Mouse (Mus musculus): ENCODE results near the gene Borcs6. TPM values are rescaled to one million over a fixed set of nuclear protein-coding genes. Genes with fewer than 3 reads are reported as not detected.

Borcs6 gene
- polyA plus RNA-seq, 1 experiment: 16.7 TPM

GRCm38 (mm10) chr11:69048151-69048550 is 11.4 kb upstream of the Borcs6 start:
- DNase-seq (ENCODE audit: low read depth in 1 of 2, low spot score in 2 of 2): no peak
- Histone ChIP-seq H3K27me3 (ENCODE audit: control insufficient read depth, insufficient read depth, low read length) (no peaks in the 10 kb centered on the region), H3K4me1 (ENCODE audit: control insufficient read depth, insufficient read depth, insufficient read length) (peaks cover 4% of the 10 kb centered on the region; the same call in 1 of the 2 replicates), H3K4me3 (ENCODE audit: extremely low read depth, insufficient read depth, insufficient read length) (no peak overlapping the region), H3K27ac (ENCODE audit: insufficient read depth, low read length) (no peak overlapping the region), H3K36me3 (ENCODE audit: control insufficient read depth, insufficient read depth, low read length) (no peaks in the 10 kb centered on the region)
- TF ChIP-seq CTCF (IDR thresholded peaks at IDR 0.05; ENCODE audit: extremely low read depth, insufficient read depth, insufficient read length, insufficient replicate concordance): no peak
- no peak for TF ChIP-seq POLR2A (IDR thresholded peaks at IDR 0.05; ENCODE audit: low read depth, low read length)
- 94% methylated on average over 14 of the region's 14 CpGs for WGBS

DNA sequence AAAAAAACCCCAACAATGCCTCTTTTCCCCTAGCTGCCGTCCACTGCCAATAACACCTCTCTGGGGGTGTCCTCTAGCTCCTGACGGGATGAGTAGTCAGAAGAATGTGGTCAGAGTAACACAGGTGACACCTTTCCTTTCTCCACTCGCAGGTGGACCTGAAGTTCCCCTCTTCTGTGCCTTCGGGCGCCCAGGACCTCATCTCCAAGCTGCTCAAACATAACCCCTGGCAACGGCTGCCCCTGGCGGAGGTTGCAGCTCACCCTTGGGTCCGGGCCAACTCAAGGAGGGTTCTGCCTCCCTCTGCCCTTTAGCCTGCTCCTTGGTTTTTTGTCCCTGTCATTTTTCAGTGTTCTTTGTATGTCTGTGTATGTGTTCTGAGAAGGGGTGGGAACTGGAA is 8.8 kb upstream of the Borcs6 start:
- TF ChIP-seq CTCF (IDR thresholded peaks at IDR 0.05; ENCODE audit: extremely low read depth, insufficient read depth, insufficient read length, insufficient replicate concordance) (no peak), POLR2A (IDR thresholded peaks at IDR 0.05; ENCODE audit: low read depth, low read length) (no peak)
- no peak for DNase-seq (ENCODE audit: low read depth in 1 of 2, low spot score in 2 of 2)
- WGBS: 96% methylated on average over 8 of the region's 8 CpGs
- no peak overlapping the region for H3K4me3 ChIP-seq (ENCODE audit: extremely low read depth, insufficient read depth, insufficient read length)
- H3K27ac ChIP-seq (ENCODE audit: insufficient read depth, low read length): no peak overlapping the region
- H3K27me3 ChIP-seq (ENCODE audit: control insufficient read depth, insufficient read depth, low read length): no peaks in the 10 kb centered on the region
- H3K36me3 ChIP-seq (ENCODE audit: control insufficient read depth, insufficient read depth, low read length): no peaks in the 10 kb centered on the region
- no peaks in the 10 kb centered on the region for H3K4me1 ChIP-seq (ENCODE audit: control insufficient read depth, insufficient read depth, insufficient read length)

GRCm38 (mm10) chr11:69051771-69052170 is 7.7 kb upstream of the Borcs6 start:
- no peaks in the 10 kb centered on the region for H3K4me1 ChIP-seq (ENCODE audit: control insufficient read depth, insufficient read depth, insufficient read length)
- no peak overlapping the region for H3K27ac ChIP-seq (ENCODE audit: insufficient read depth, low read length)
- TF ChIP-seq POLR2A (IDR thresholded peaks at IDR 0.05; ENCODE audit: low read depth, low read length) (no peak), CTCF (IDR thresholded peaks at IDR 0.05; ENCODE audit: extremely low read depth, insufficient read depth, insufficient read length, insufficient replicate concordance) (no peak)
- no peak for DNase-seq (ENCODE audit: low read depth in 1 of 2, low spot score in 2 of 2)
- no peak overlapping the region for H3K4me3 ChIP-seq (ENCODE audit: extremely low read depth, insufficient read depth, insufficient read length)
- H3K27me3 ChIP-seq (ENCODE audit: control insufficient read depth, insufficient read depth, low read length): no peaks in the 10 kb centered on the region
- 92% methylated on average over 4 of the region's 4 CpGs for WGBS
- no peaks in the 10 kb centered on the region for H3K36me3 ChIP-seq (ENCODE audit: control insufficient read depth, insufficient read depth, low read length)

- H3K36me3 ChIP-seq (ENCODE audit: control insufficient read depth, insufficient read depth, low read length): no peaks in the 10 kb centered on the region
- no peak overlapping the region for H3K4me3 ChIP-seq (ENCODE audit: extremely low read depth, insufficient read depth, insufficient read length)
- no peak overlapping the region for H3K27ac ChIP-seq (ENCODE audit: insufficient read depth, low read length)
- TF ChIP-seq CTCF (IDR thresholded peaks at IDR 0.05; ENCODE audit: extremely low read depth, insufficient read depth, insufficient read length, insufficient replicate concordance): no peak
- no peak for TF ChIP-seq POLR2A (IDR thresholded peaks at IDR 0.05; ENCODE audit: low read depth, low read length)
- H3K4me1 ChIP-seq (ENCODE audit: control insufficient read depth, insufficient read depth, insufficient read length): no peaks in the 10 kb centered on the region
- H3K27me3 ChIP-seq (ENCODE audit: control insufficient read depth, insufficient read depth, low read length): no peaks in the 10 kb centered on the region
- DNase-seq (ENCODE audit: low read depth in 1 of 2, low spot score in 2 of 2): no peak
- 94% methylated on average over 2 of the region's 2 CpGs for WGBS
Measured at GRCm38 (mm10) chr11:69052824-69053421, 6.6 kb upstream of the Borcs6 start.

DNA sequence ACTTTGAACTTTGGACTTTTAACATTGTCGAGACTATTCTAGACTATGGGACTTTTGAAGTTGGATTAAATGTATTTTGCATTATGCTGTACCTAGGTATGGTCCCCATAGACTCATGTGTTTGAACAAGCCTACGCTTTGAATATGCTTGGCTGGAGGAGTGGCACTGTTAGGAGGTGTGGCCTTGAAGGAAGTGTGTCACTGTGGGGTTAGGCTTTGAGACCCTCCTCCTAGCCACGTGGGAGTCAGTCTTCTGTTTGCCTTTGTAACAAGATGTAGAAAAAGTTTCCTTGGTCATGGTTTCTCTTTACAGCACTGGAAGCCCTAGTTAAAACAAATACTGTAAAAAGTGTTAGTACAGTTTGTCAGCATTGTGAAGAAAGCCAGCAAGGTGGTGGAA is 5.7 kb upstream of the Borcs6 start:
- WGBS: 41% methylated on average over 3 of the region's 3 CpGs
- H3K27me3 ChIP-seq (ENCODE audit: control insufficient read depth, insufficient read depth, low read length): no peaks in the 10 kb centered on the region
- no peak for TF ChIP-seq POLR2A (IDR thresholded peaks at IDR 0.05; ENCODE audit: low read depth, low read length)
- TF ChIP-seq CTCF (IDR thresholded peaks at IDR 0.05; ENCODE audit: extremely low read depth, insufficient read depth, insufficient read length, insufficient replicate concordance): no peak
- H3K27ac ChIP-seq (ENCODE audit: insufficient read depth, low read length): no peak overlapping the region
- 0 out of 2 replicates have a peak, but pooled peaks cover 2% of the 10 kb centered on the region for H3K4me1 ChIP-seq (ENCODE audit: control insufficient read depth, insufficient read depth, insufficient read length)
- DNase-seq (ENCODE audit: low read depth in 1 of 2, low spot score in 2 of 2): no peak
- H3K36me3 ChIP-seq (ENCODE audit: control insufficient read depth, insufficient read depth, low read length): no peaks in the 10 kb centered on the region
- no peak overlapping the region for H3K4me3 ChIP-seq (ENCODE audit: extremely low read depth, insufficient read depth, insufficient read length)

DNA sequence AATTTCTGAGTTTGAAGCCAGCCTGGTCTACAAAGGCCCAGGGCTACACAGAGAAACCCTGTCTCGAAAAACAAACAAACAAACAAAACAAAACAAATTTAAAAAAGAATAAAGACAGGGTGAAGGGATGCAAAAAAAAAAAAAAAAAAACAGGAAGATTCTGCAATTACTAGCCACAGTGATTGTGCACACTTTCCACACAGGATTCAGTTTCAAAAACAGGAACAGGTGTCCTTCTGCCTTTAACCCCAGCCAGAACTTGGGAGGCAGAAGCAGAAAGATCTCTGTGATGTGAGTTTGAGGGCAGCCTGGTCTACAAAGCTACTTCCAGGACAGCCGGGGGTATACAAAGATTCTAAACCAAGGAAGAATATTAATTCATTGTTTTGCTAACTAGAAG is 1.3 kb upstream of the Borcs6 start:
- 63% methylated on average over 2 of the region's 2 CpGs for WGBS

DNA sequence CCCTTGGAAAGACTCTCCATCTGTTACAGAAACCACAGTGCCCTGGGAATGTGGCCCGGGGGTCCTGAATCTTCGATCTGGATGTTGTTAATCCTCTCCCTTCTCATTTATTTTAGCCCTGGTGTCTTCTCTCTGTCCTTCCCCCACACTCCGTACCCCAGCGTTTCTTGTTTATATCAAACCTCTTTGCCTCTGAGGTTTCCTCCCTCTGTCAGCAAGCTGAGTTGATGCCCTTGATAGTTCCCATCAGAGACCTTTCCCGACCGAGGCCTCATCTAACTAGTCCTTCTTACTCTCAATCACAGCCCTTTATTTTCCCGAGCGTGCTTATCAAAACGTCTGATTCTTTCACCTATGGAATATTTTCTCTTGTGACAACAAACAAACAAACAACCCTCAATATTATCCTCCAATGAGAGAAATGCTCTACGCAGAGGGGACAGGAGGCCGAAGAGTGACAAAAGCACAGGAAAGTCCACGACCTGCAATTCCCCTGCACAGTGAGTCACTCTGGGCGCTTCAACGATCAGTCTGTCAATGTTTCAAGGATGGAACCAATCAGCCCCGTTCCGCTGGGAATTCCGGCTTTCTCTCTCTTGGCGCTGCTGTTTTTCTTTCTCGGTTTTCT is 674 bp upstream of the Borcs6 start:
- Histone ChIP-seq H3K27ac (ENCODE audit: insufficient read depth, low read length) (peak overlapping the region; percentile 86), H3K36me3 (ENCODE audit: control insufficient read depth, insufficient read depth, low read length) (no peaks in the 10 kb centered on the region), H3K27me3 (ENCODE audit: control insufficient read depth, insufficient read depth, low read length) (no peaks in the 10 kb centered on the region), H3K4me3 (ENCODE audit: extremely low read depth, insufficient read depth, insufficient read length) (peak overlapping the region; percentile 76), H3K4me1 (ENCODE audit: control insufficient read depth, insufficient read depth, insufficient read length) (peaks cover 8% of the 10 kb centered on the region)
- TF ChIP-seq CTCF (IDR thresholded peaks at IDR 0.05; ENCODE audit: extremely low read depth, insufficient read depth, insufficient read length, insufficient replicate concordance) (no peak), POLR2A (IDR thresholded peaks at IDR 0.05; ENCODE audit: low read depth, low read length) (no peak)
- DNase-seq (ENCODE audit: low read depth in 1 of 2, low spot score in 2 of 2): no peak
- 2% methylated on average over 19 of the region's 19 CpGs for WGBS

More for the DNA sequence above, 1.3 kb upstream of the Borcs6 start:
- no peak for TF ChIP-seq POLR2A (IDR thresholded peaks at IDR 0.05; ENCODE audit: low read depth, low read length)
- no peak for TF ChIP-seq CTCF (IDR thresholded peaks at IDR 0.05; ENCODE audit: extremely low read depth, insufficient read depth, insufficient read length, insufficient replicate concordance)
- H3K27me3 ChIP-seq (ENCODE audit: control insufficient read depth, insufficient read depth, low read length): no peaks in the 10 kb centered on the region
- peak overlapping the region; percentile 76 for H3K4me3 ChIP-seq (ENCODE audit: extremely low read depth, insufficient read depth, insufficient read length)
- DNase-seq (ENCODE audit: low read depth in 1 of 2, low spot score in 2 of 2): no peak
- H3K4me1 ChIP-seq (ENCODE audit: control insufficient read depth, insufficient read depth, insufficient read length): peaks cover 8% of the 10 kb centered on the region
- peak overlapping the region; percentile 86; the same call in 1 of the 2 replicates for H3K27ac ChIP-seq (ENCODE audit: insufficient read depth, low read length)
- no peaks in the 10 kb centered on the region for H3K36me3 ChIP-seq (ENCODE audit: control insufficient read depth, insufficient read depth, low read length)

Data from spleen, adult 2 months (tissue).